Mouse (Mus musculus): Measurements from ENCODE around the gene Gm45844.

GRCm38 (mm10) chr7:7187417-7188190 is 90.5 kb downstream of the Gm45844 start:
- TF ChIP-seq CTCF (IDR thresholded peaks at IDR 0.05), result no peak
- TF ChIP-seq POLR2A (IDR thresholded peaks at IDR 0.05; ENCODE audit: insufficient read depth, low read depth, low read length), result no peak
- TF ChIP-seq EP300 (IDR thresholded peaks at IDR 0.05; ENCODE audit: insufficient read depth, low read depth, low read length), result no peak
